Mouse (Mus musculus): ENCODE results near the gene Lbx2. TPM values are rescaled to one million over a fixed set of nuclear protein-coding genes. Genes with fewer than 3 reads are reported as not detected.
A peak's percentile ranks its signal among the peaks of the same experiment; 100 is the strongest.

The Lbx2 gene
- polyA plus RNA-seq, 1 experiment from 2014 or later = not detected

DNA sequence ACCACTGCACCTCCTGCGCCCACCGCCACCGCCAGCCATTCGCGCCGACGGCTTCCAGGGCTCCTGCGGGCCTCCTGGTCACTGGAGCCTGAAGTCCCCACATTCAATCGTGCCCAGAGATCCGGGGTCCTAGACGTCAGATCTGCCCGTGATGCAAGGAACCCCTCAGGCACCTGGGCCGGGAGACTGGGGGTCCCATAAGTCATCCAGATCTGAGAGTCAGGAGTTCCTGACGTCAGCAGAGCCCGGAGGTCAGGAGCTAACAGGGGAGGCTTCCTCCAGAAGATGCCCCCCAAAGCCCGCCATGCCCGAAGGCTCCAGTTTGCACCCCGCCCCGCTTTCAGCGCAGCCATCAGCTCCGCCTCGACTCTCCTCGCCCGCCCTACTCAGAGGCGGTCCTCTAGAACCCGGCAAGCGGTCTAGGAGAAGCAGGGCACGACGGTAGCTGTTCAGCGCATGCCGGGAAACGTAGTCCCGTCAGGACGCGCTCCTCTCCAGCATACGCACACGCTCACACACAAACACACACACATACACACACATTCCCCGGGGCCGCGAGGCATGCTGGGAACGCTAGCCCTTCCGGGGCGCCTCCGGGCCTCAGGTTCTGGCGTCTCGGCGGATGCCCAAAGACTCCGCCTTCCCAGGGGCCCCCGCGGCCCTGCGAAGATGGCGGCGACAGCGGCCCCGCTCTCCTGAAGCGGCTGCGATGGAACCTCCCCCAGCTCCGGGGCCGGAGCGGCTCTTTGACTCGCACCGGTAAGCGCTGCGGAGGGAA lies 31.9 kb upstream of the Lbx2 start, which contains the start of gene Aup1:
TSS of gene Aup1 (plus strand) at position 448 of the 778 bp plus-strand sequence.
- Histone ChIP-seq H3K4me2 (replicated peaks) (peak within 1 kb of the TSS; percentile 85), H3K36me3 (replicated peaks; ENCODE audit: control insufficient read depth, insufficient read depth) (peaks cover 29% of the 10 kb centered on the region), H3K4me3 (replicated peaks; ENCODE audit: low read length) (peak within 1 kb of the TSS; percentile 95), H3K4me1 (replicated peaks; ENCODE audit: control insufficient read depth, insufficient read depth, low read length) (peaks cover 23% of the 10 kb centered on the region), H3K27me3 (ENCODE audit: control insufficient read depth, insufficient read depth, low read length) (no peaks in the 10 kb centered on the region), H3K9me3 (ENCODE audit: control insufficient read depth, low read length) (no peaks in the 10 kb centered on the region), H3K27ac (peak within 1 kb of the TSS; percentile 87), H3K9ac (peak within 1 kb of the TSS; percentile 93)
- ATAC-seq (ENCODE audit: low FRiP score) (peak; percentile 96), DNase-seq (ENCODE audit: low spot score) (peak; percentile 98)
- WGBS = under 1% methylated on average over 59 of the region's 64 CpGs

DNA sequence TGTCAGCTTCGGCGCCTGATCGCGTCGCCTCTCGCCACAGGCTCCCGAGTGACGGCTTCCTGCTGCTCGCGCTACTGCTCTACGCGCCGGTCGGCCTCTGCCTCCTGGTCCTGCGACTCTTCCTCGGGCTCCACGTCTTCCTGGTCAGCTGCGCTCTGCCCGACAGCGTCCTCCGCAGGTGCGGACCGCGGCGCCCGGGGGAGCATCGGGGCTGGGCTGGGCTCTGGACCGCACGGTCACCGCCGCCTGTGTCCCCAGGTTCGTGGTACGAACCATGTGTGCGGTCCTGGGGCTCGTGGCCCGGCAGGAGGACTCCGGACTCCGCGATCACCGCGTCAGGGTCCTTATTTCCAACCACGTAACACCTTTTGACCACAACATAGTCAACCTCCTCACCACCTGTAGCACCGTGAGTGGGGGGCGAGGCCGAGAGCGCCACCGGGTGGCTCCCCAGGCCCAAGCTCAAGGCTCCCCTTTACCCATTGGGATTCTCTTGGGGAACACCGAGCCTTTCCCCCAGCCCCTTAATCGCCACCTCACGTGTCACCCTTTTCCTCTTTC lies 31.2 kb upstream of the Lbx2 start, which contains the start of gene Htra2:
TSS of gene Htra2 (minus strand) at position 403 of the 561 bp plus-strand sequence.
- ATAC-seq (ENCODE audit: low FRiP score) = peak; percentile 11
- no peak for DNase-seq (ENCODE audit: low spot score)
- WGBS = under 1% methylated on average over 50 of the region's 50 CpGs
- H3K27me3 ChIP-seq (ENCODE audit: control insufficient read depth, insufficient read depth, low read length) = no peaks in the 10 kb centered on the region
- H3K4me2 ChIP-seq (replicated peaks) = peak within 1 kb of the TSS; percentile 85
- H3K4me1 ChIP-seq (replicated peaks; ENCODE audit: control insufficient read depth, insufficient read depth, low read length) = peaks cover 23% of the 10 kb centered on the region
- H3K4me3 ChIP-seq (replicated peaks; ENCODE audit: low read length) = peak within 1 kb of the TSS; percentile 95
- peak within 1 kb of the TSS; percentile 87 for H3K27ac ChIP-seq
- H3K36me3 ChIP-seq (replicated peaks; ENCODE audit: control insufficient read depth, insufficient read depth) = peaks cover 28% of the 10 kb centered on the region
- H3K9me3 ChIP-seq (ENCODE audit: control insufficient read depth, low read length) = no peaks in the 10 kb centered on the region
- H3K9ac ChIP-seq = peak within 1 kb of the TSS; percentile 93

DNA sequence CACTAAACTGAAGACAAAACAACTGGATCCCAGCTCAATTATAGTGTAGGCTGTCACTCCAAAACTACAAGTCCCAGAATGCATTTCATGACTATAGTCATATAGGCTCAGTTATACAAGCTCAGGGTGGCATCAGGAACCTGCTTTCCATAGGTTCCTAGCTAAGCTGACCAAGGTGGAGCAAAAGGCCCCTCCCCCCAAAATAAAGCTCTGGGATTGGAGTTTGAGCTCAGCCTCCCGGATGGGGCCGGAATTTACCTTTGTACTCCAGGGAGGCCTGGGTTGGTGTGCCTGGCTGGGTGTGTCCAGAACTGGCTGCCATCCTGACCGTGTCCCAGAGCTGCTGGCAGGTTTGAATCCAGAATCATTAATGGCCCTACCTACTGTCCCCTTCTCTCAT lies 28.4 kb upstream of the Lbx2 start, which contains the start of gene Dqx1:
TSS of gene Dqx1 (plus strand) at position 55 of the 400 bp plus-strand sequence.
- 59% methylated on average over 3 of the region's 3 CpGs for WGBS
- H3K9ac ChIP-seq = no peak within 1 kb of the TSS
- peaks cover 22% of the 10 kb centered on the region for H3K27me3 ChIP-seq (ENCODE audit: control insufficient read depth, insufficient read depth, low read length)
- H3K4me3 ChIP-seq (replicated peaks; ENCODE audit: low read length) = no peak within 1 kb of the TSS
- ATAC-seq (ENCODE audit: low FRiP score) (no peak), DNase-seq (ENCODE audit: low spot score) (no peak)
- H3K36me3 ChIP-seq (replicated peaks; ENCODE audit: control insufficient read depth, insufficient read depth) = peaks cover 12% of the 10 kb centered on the region
- H3K9me3 ChIP-seq (ENCODE audit: control insufficient read depth, low read length) = no peaks in the 10 kb centered on the region
- no peak within 1 kb of the TSS for H3K4me2 ChIP-seq (replicated peaks)
- H3K27ac ChIP-seq = no peak within 1 kb of the TSS
- peaks cover 19% of the 10 kb centered on the region for H3K4me1 ChIP-seq (replicated peaks; ENCODE audit: control insufficient read depth, insufficient read depth, low read length)

DNA sequence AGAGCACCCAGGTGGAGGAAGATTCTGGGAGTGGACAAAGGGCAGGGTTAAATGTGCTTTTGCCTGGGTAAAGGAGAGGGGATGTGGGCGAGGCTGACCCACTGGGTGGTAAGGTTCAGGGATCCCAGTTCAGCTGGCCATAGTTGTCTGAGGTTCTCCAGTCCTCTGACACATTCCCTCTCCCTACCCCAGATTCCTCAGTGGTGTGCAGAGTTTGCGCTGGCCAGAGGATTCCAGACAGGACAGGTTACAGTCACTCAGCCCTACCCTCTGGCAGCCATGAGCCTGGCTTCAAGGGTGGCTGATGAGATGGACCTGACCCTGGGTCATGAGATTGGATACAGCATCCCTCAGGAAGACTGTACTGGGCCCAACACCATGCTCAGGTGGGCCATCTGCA lies 27.4 kb upstream of the Lbx2 start:
- Histone ChIP-seq H3K9ac (no peak overlapping the region), H3K4me3 (replicated peaks; ENCODE audit: low read length) (no peak overlapping the region), H3K4me1 (replicated peaks; ENCODE audit: control insufficient read depth, insufficient read depth, low read length) (peaks cover 11% of the 10 kb centered on the region), H3K4me2 (replicated peaks) (no peak overlapping the region), H3K27me3 (ENCODE audit: control insufficient read depth, insufficient read depth, low read length) (peaks cover 31% of the 10 kb centered on the region), H3K36me3 (replicated peaks; ENCODE audit: control insufficient read depth, insufficient read depth) (peaks cover 12% of the 10 kb centered on the region), H3K27ac (no peak overlapping the region), H3K9me3 (ENCODE audit: control insufficient read depth, low read length) (no peaks in the 10 kb centered on the region)
- WGBS = 75% methylated on average over 2 of the region's 2 CpGs
- DNase-seq (ENCODE audit: low spot score) (no peak), ATAC-seq (ENCODE audit: low FRiP score) (no peak)

- H3K36me3 ChIP-seq (replicated peaks; ENCODE audit: control insufficient read depth, insufficient read depth) = no peaks in the 10 kb centered on the region
- H3K27ac ChIP-seq = no peak overlapping the region
- 0 out of 2 replicates have a peak, but pooled peaks cover 12% of the 10 kb centered on the region for H3K4me1 ChIP-seq (replicated peaks; ENCODE audit: control insufficient read depth, insufficient read depth, low read length)
- ATAC-seq (ENCODE audit: low FRiP score) (no peak), DNase-seq (ENCODE audit: low spot score) (no peak)
- no peak overlapping the region for H3K4me3 ChIP-seq (replicated peaks; ENCODE audit: low read length)
- no peaks in the 10 kb centered on the region for H3K9me3 ChIP-seq (ENCODE audit: control insufficient read depth, low read length)
- no peak overlapping the region for H3K9ac ChIP-seq
- WGBS = 41% methylated on average over 8 of the region's 8 CpGs
- H3K4me2 ChIP-seq (replicated peaks) = no peak overlapping the region
- peaks cover 97% of the 10 kb centered on the region for H3K27me3 ChIP-seq (ENCODE audit: control insufficient read depth, insufficient read depth, low read length)
These were observed 20.2 kb upstream of the Lbx2 start for GRCm38 (mm10) chr6:83065995-83066394.

- WGBS = 21% methylated on average over 6 of the region's 6 CpGs
- ATAC-seq (ENCODE audit: low FRiP score) (no peak), DNase-seq (ENCODE audit: low spot score) (no peak)
- no peak overlapping the region for H3K9ac ChIP-seq
- peaks cover 99% of the 10 kb centered on the region for H3K27me3 ChIP-seq (ENCODE audit: control insufficient read depth, insufficient read depth, low read length)
- H3K27ac ChIP-seq = no peak overlapping the region
- H3K4me3 ChIP-seq (replicated peaks; ENCODE audit: low read length) = no peak overlapping the region
- no peak overlapping the region for H3K4me2 ChIP-seq (replicated peaks)
- no peaks in the 10 kb centered on the region for H3K36me3 ChIP-seq (replicated peaks; ENCODE audit: control insufficient read depth, insufficient read depth)
- 0 out of 2 replicates have a peak, but pooled peaks cover 12% of the 10 kb centered on the region for H3K4me1 ChIP-seq (replicated peaks; ENCODE audit: control insufficient read depth, insufficient read depth, low read length)
- no peaks in the 10 kb centered on the region for H3K9me3 ChIP-seq (ENCODE audit: control insufficient read depth, low read length)
These were observed 19.7 kb upstream of the Lbx2 start for GRCm38 (mm10) chr6:83066441-83066840.

DNA sequence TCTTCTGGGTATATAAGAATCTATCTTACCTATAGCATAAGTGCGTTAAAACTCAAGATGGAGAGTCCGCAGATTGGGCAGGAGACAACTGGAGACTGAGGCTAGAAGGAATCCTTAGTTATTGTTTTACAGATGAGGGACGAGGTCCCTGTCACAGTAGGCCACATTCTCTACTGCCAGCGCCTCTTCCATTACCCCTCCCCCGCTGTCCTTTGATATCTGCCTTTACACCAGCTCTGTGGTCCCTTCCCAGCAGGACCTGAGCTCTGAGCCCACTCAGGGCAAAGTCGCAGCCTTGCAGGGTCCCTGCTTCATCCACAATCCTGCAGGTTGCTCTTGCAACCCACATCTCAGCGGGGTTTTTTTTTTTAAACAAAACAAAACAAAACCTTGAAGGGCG lies 17.9 kb upstream of the Lbx2 start:
- WGBS = 4% methylated on average over 8 of the region's 8 CpGs
- no peak overlapping the region for H3K9ac ChIP-seq
- peak overlapping the region; percentile 16; the same call in 1 of the 2 replicates for H3K4me3 ChIP-seq (replicated peaks; ENCODE audit: low read length)
- no peak overlapping the region for H3K27ac ChIP-seq
- H3K4me2 ChIP-seq (replicated peaks) = peak overlapping the region; percentile 28; the same call in 1 of the 2 replicates
- H3K27me3 ChIP-seq (ENCODE audit: control insufficient read depth, insufficient read depth, low read length) = peaks cover 99% of the 10 kb centered on the region
- DNase-seq (ENCODE audit: low spot score) (no peak), ATAC-seq (ENCODE audit: low FRiP score) (no peak)
- no peaks in the 10 kb centered on the region for H3K36me3 ChIP-seq (replicated peaks; ENCODE audit: control insufficient read depth, insufficient read depth)
- 0 out of 2 replicates have a peak, but pooled peaks cover 12% of the 10 kb centered on the region for H3K4me1 ChIP-seq (replicated peaks; ENCODE audit: control insufficient read depth, insufficient read depth, low read length)
- no peaks in the 10 kb centered on the region for H3K9me3 ChIP-seq (ENCODE audit: control insufficient read depth, low read length)

DNA sequence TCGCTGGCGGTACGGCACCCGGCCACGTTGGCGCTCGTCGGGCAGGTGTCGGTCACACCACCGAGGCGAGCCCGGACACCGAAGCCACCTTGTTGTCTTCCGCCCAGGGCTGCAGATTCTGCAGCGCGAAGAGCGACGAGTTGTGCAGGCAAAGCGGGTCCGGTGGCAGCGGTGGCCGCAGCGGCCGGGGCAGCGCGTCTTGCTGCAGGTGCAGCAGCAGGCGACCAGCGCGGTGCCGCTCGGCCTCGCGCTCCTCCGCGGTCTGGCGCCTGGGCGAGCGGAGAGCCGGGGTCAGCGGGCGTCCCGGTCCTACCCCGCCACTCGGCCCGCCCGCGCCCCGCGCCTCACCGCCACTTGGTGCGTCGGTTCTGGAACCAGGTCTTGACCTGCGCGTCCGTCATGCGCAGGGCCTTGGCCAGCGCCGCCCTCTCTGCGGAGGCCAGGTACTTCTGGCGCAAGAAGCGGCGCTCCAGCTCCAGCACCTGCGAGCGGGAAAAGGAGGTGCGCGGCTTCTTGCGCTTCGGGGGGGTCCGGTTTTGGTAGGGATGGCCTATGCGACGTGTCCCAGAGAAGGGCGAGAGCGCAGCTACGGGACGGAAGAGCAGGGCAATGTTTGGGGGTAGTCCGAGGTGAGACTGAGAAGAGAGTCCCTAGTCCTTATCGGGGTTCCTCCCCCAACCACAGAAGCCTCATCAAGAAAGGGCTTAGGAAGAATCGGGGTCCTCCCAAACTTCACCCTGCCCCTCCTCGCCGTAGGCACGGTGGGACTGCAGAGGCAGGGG lies 17.3 kb upstream of the Lbx2 start:
- under 1% methylated on average over 67 of the region's 81 CpGs for WGBS
- Histone ChIP-seq H3K36me3 (replicated peaks; ENCODE audit: control insufficient read depth, insufficient read depth) (no peaks in the 10 kb centered on the region), H3K4me3 (replicated peaks; ENCODE audit: low read length) (peak overlapping the region; percentile 16), H3K9me3 (ENCODE audit: control insufficient read depth, low read length) (no peaks in the 10 kb centered on the region), H3K27me3 (ENCODE audit: control insufficient read depth, insufficient read depth, low read length) (peaks cover 99% of the 10 kb centered on the region), H3K4me2 (replicated peaks) (peak overlapping the region; percentile 28), H3K4me1 (replicated peaks; ENCODE audit: control insufficient read depth, insufficient read depth, low read length) (0 out of 2 replicates have a peak, but pooled peaks cover 12% of the 10 kb centered on the region), H3K9ac (no peak overlapping the region), H3K27ac (no peak overlapping the region)
- DNase-seq (ENCODE audit: low spot score) = no peak
- no peak for ATAC-seq (ENCODE audit: low FRiP score)
